Mouse (Mus musculus) cerebellum, adult 9-11 months (tissue): ENCODE measurements around the gene Jdp2.

ENCODE experiments used
- DNase-seq: peaks from one replicate; pipeline ENCODE4 v3.0.0; 2022

The Jdp2 gene

DNA sequence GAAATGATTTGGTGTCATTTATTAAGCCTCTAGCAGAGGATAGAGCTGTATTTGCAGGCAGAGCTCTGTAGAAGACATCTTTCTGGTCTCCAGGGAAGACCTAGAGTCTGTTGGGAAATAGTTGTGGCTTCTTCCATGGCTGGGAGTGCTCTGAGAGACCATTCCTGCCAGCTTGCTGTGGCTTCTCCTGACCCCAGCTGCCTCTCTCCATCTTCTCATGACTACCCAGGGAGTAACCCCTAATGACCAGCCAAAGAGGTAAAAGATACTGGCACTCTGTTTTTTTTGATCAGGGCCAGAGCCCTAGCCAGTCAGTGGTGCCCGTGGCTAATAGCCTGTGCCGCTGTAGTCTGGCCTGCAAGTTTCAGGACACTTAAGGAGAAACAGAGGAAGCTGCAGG, 3.3 kb downstream of the Jdp2 start:
- DNase-seq = peak; percentile 15

DNA sequence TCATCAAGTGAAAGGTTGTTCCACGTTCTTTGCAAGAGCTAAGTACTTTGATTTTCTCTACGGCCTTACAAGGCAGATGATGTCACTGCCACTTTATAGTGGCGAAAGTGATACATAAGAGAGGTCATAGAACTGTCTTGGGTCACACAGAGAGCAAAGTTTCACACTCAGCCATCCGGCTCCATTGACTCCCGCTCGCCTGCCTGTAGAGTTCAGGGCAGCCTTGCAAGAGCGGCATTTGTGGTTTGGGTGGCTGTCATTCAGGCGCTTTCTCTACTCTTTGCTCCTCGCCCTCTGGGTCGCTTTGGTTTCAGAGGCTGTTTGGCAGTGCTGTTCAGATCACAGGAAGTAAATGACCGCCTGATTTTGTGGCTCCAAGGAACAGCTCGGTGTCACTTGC, 4.0 kb downstream of the Jdp2 start:
- peak; percentile 7 for DNase-seq

DNA sequence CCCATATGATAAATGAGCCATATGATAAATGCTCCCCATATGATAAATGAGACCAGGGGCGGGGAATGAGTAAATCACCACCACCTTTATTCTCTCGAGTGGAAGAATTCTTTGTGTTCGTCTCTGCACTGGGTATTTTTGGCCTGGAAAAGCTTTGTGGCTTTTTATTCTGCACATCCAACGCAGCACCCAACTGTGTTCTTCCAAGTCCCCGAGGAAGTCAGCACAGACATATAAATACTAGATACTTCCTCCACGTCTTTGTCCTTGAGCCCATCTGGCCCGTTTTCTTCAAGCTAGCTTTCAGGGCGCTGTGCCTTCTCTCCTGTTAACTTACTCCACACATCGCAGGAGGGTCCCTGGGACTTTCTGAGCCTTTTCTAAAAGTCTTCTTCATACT, 4.9 kb downstream of the Jdp2 start:
- peak; percentile 5 for DNase-seq

DNA sequence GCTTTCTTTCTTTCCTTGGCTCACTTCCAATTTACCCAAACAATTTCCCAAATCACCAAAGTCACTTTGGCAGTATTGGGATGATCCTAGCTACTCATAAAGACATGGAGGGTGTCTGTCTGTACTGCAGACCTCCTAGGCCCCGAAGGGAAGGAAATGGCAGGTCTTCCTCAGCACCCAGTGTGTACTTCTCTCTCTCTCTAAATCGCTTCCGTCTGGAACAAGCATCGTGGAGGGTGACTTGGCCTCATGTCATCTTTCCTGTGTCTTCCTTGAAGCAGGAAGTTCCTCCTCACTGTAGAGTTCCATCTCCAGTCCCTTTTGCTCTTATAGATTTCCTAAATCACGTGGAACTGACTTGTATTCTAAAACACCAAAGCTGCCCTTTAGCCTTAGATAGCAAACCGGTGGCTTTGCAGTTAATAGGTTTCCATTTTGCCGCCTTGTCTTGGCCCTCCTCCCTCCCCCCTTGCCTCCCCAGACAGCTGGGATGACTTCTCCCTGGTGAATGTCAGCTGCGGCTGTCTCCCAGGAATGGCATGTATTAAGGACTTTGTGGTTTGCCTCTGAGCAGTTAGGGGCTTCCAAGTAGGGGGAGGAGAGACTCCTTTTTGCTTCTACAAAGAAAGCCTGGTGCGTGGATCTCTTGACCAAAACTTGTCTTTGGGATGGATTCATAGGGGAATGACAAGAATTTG, 5.6 kb downstream of the Jdp2 start:
- peak; percentile 12 for DNase-seq

- peak; percentile 66 for DNase-seq
These were observed 9.0 kb downstream of the Jdp2 start for GRCm38 (mm10) chr12:85607519-85608449.

- DNase-seq = no peak
These were observed 11.3 kb downstream of the Jdp2 start for GRCm38 (mm10) chr12:85610167-85610566.

- no peak for DNase-seq
These were observed 15.3 kb downstream of the Jdp2 start for GRCm38 (mm10) chr12:85614090-85614489.

DNA sequence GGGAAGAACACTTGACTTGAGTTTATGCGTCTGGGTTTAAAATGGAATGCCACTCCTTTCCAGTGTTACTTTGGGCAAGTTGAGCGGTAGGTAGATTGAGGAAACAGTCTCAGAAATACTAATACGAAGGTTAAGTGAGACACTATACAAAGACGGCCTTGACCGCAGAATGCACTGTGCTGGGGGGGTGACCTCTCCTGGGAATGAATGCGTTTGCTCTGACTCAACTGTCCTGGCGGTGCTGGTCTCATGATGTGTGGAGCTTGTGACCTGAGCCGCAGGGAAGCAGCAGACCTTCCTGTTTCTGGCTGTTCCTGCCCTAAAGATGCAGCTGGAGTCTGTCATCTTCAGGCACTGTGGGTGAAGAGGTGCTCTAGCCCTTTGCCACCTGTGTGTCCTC, 16.7 kb downstream of the Jdp2 start:
- no peak for DNase-seq

DNA sequence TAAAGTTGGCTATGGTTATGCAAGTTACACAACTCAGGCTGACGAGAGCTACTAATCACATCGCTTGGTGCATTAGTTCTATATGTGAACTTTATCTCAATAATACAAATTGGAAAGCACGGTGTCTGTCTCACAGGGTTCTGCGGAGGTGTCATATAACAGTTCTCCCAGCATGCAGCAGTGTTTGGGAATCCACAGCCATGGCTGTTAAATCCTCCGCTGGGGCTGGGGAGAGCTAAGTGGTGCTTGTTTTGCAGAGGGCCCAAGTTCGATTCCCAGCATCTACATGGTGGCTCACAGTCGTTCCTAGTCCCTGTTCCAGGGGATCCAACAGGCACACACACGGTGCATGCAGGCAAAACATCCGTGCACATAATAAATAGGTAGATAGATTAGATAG, 19.1 kb downstream of the Jdp2 start:
- DNase-seq = no peak

DNA sequence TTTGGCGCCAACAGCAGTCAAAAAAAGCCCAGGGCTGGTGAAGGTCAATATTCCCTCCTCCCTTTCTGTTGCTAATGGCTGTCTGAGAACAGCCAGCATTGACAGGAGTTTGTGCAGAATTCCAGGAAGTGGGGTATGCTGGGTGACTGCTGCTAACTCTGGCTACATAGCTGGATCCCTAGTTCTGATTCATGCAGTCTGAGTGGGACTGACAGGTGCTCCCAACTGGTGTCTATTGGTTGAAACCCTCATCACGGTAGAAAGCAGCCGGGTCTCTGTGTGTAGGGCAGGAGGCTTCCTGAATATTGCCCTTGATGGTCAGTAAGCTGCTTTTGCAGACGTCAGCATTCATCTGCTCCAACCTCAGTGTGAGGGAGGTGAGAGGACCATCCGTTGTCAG, 19.6 kb downstream of the Jdp2 start:
- no peak for DNase-seq

- peak; percentile 72 for DNase-seq
These were observed 20.6 kb downstream of the Jdp2 start for GRCm38 (mm10) chr12:85619283-85619897.

DNA sequence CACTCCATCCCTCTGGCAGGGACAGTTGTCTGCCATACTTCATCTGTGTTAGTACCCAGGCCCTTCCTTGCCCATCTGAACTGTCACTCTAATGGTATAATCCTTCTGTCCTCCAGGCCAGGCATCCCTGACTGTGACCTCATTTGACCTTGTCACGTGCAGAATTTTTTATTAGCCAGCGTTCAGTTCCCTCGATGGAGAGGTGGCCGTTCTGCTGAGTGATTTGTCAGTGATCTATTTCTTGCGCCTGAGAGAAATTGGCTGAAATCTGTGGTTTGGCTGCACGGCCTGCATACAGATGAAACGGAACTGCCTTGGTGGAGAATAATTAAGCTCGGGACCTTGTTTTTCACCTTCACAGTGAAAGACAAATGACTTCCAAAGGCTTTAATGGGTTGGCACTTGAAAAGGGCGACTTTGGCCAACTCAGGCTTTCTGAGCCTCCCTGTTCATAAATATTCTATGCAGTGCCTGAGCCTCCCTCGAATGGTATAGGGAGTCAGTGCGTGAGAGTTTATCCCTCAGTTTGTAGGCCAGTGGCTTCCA, 21.1 kb downstream of the Jdp2 start:
- no peak for DNase-seq

- no peak for DNase-seq
These were observed 22.2 kb downstream of the Jdp2 start for GRCm38 (mm10) chr12:85621027-85621426.

DNA sequence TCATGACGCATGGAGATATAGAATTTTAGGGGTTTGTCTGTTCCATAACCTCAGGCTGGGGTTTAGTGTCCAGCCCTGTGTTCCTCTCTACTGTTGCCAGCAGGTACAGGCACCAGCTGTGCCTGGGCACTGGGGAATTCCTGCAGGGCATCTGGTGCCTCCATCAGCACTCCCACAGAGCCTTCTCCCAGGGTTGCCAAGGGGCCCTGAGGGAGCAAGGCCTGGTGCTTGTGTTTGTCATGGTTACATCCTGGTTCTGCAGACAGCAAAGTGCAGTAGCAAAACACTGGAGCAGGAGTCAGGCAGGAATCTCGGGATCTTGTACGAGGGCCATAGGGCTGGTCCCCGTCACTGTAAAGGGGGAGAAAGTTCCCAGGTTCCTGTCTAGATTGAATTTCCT, 22.8 kb downstream of the Jdp2 start:
- no peak for DNase-seq

GRCm38 (mm10) chr12:85623711-85624110, 24.9 kb downstream of the Jdp2 start:
- no peak for DNase-seq

GRCm38 (mm10) chr12:85624652-85625051, 25.8 kb downstream of the Jdp2 start:
- no peak for DNase-seq

GRCm38 (mm10) chr12:85625852-85626251, 27.0 kb downstream of the Jdp2 start:
- DNase-seq = no peak

GRCm38 (mm10) chr12:85629661-85630481, 31.0 kb downstream of the Jdp2 start:
- peak; percentile 70 for DNase-seq

DNA sequence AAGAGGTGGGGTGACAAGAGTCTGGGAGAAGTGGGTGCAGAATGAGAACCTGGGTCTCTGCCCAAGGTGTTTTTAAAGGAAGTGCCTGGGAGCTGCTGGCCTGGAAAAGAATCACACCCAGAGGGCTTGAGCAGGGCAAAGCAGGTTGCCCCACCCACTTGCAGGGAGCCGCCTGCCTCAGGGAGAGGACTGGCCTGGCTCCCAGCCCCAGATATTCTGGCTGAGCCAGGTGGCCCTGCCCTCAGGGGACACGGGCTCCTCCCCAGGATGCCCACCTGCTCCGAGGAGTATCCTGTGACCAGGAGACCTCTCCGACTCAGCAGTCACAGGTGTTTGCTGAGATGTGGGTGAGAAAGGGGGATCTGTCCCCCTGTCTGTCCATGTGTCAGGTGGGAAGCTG, 32.4 kb downstream of the Jdp2 start:
- peak; percentile 63 for DNase-seq

DNA sequence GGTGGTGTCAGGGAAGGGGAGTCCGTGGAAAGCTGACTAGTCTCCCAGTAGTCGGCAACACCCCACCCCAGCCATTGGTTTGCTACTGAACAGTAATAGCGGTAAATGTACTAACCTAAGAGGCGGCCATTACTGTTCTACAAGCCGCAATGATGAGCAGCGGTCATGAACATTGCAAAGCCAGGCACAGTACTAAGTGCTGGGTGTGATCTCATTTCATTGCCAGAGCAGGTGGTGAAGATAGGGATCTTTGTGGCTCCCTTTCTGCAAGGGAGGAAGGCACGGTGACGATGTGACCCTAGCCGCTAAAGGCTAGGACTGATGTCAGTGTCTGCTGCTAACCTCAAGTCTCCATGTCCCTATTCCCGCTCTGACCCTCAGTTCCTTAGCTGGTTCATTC, 33.5 kb downstream of the Jdp2 start:
- no peak for DNase-seq

- no peak for DNase-seq
These were observed 39.1 kb downstream of the Jdp2 start for GRCm38 (mm10) chr12:85637932-85638331.

DNA sequence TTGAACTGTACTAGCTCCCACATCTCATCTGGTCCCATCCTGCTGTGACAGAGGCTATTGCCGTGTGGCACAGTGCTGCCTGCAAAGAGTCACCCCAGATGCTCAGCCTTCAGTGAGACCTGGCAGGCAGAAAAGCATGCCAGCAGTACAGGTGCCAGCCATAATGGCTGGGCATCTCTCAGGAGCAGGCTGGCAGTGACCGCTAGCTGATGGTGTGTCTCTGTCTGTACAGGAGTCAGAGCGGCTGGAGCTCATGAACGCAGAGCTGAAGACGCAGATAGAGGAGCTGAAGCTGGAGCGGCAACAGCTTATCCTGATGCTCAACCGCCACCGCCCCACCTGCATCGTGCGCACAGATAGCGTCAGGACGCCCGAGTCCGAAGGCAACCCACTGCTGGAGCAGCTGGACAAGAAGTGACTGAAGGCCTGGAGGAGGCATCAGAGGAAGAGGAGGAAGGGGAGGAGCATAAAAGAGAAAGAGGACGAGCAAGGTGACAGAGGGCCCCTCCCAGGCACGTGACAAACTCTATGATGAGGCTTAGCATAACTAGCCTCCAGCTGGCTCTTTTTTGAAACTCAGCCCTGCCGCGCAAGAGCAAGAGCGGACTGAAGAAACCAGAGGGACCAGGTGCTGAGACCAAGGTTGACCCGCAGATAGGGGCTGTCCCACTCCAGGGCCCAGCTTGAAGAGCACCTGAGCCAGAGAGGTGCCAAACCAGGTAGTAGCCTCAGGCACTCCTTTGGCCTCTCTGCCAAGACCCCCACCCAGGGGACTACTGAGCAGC, 39.9 kb downstream of the Jdp2 start:
- no peak for DNase-seq
